Mouse (Mus musculus): ENCODE measurements around the gene Camta1. TPM values are rescaled to one million over a fixed set of nuclear protein-coding genes. Genes with fewer than 3 reads are reported as not detected.

Gene Camta1
- polyA plus RNA-seq, 1 experiment from 2014 or later = 78.7 TPM

DNA sequence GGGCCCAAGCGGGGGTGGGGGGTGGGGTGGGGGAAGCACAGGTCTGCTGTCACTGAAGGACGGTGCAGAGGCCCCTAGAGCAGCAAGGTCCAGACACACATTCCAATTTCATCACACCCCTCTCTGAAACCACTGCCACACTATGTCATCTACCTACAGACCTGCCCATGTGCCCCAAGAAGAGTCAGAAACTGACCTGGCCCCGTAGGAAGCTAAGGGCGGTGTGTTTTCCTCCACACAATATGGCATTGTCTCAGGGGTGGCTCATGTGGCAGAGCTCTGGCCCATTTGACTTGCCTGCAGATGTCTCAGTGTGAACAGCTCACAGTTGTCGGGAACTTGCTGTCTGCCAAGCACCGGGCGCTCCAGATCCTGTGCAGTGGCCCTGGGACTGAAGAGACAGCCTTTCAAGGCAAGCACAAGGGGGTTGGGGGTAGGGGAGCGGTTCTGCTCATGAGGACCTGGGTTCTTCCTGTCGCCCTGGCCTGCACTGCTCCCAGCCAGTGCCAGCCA lies 989.5 kb downstream of the Camta1 start:
- Histone ChIP-seq H3K27me3 (no peaks in the 10 kb centered on the region), H3K27ac (peak overlapping the region; percentile 83), H3K4me2 (no peak overlapping the region), H3K36me3 (peaks cover 11% of the 10 kb centered on the region; the same call in 1 of the 2 replicates), H3K4me1 (peaks cover 38% of the 10 kb centered on the region), H3K9me3 (no peaks in the 10 kb centered on the region), H3K4me3 (no peak overlapping the region), H3K9ac (no peak overlapping the region)
- peak; percentile 20; the same call in 1 of the 2 replicates for ATAC-seq (ENCODE audit: borderline replicate concordance, extremely low read depth, low FRiP score, low TSS enrichment)
- WGBS = 35% methylated on average over 8 of the region's 9 CpGs

DNA sequence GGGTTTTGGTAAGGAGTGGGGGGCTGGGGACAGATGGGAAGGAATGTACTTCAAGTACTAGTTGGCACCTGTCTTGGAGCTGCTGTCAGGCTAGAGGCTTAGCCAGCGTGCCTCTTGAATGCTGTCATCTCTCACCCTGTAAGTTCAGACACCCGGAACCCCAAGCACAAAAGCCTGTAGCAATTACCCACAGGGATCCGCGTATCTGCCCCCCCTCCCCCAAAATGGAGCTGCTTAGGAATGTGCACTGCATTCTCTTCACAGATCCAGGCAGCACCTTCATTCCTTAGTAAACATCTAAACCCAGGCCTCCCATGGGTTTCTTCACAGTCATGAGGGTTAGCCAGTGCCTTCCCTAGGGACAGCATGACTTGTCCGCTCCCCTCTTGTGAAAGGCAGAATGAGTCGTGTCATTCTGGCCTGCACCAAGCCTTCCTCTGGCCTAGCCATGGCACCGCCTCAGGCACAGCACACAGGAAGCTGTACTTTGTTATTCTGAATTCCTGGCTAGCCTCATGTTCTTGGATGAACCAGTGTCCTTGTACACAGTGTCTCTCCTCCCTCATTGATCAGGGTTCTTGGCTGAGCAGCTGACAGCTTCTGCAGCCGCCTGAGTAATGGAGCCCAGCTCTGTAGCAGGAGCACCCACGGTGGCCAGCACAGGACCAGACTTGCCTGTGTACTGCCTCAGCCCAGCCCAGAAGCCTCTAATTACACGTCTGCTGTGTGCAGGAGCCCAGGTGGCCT lies 990.1 kb downstream of the Camta1 start:
- WGBS = 20% methylated on average over 10 of the region's 10 CpGs
- ATAC-seq (ENCODE audit: borderline replicate concordance, extremely low read depth, low FRiP score, low TSS enrichment) = peak; percentile 64
- H3K4me1 ChIP-seq = peaks cover 38% of the 10 kb centered on the region
- H3K36me3 ChIP-seq = peaks cover 17% of the 10 kb centered on the region
- H3K27me3 ChIP-seq = no peaks in the 10 kb centered on the region
- H3K27ac ChIP-seq = peak overlapping the region; percentile 83
- H3K9ac ChIP-seq = no peak overlapping the region
- H3K4me2 ChIP-seq = no peak overlapping the region
- no peak overlapping the region for H3K4me3 ChIP-seq
- no peaks in the 10 kb centered on the region for H3K9me3 ChIP-seq

DNA sequence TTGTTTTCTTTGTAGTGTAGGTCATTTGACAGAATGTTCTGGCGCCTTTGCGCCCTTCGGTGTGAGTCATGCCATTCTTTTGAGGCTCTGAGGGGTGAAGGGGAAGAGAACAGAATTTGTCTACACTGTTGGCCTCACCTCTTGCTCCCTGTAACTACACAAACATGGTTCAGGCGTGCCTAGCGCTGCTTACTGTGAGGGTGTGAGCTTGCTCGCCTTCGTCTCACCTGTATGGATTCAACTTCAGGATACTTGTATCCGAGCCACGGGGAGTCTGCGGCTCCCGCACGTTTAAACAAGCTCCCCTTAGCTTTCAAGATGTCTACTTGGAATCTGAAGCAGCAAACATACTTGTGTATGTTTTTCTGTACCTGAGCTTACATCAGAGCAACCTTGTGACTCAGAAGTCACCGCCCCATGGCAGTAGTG lies 990.7 kb downstream of the Camta1 start:
- Histone ChIP-seq H3K27me3 (no peaks in the 10 kb centered on the region), H3K4me2 (no peak overlapping the region), H3K27ac (peak overlapping the region; percentile 83), H3K9me3 (no peaks in the 10 kb centered on the region), H3K36me3 (peaks cover 23% of the 10 kb centered on the region), H3K4me3 (no peak overlapping the region), H3K9ac (no peak overlapping the region), H3K4me1 (peaks cover 38% of the 10 kb centered on the region)
- 63% methylated on average over 13 of the region's 13 CpGs for WGBS
- peak; percentile 41; the same call in 1 of the 2 replicates for ATAC-seq (ENCODE audit: borderline replicate concordance, extremely low read depth, low FRiP score, low TSS enrichment)

GRCm38 (mm10) chr4:150869276-150870197 lies 992.1 kb downstream of the Camta1 start:
- Histone ChIP-seq H3K4me3 (no peak overlapping the region), H3K4me1 (peaks cover 42% of the 10 kb centered on the region), H3K4me2 (no peak overlapping the region), H3K27me3 (no peaks in the 10 kb centered on the region), H3K9me3 (no peaks in the 10 kb centered on the region), H3K27ac (peak overlapping the region; percentile 83; the same call in 1 of the 2 replicates), H3K9ac (no peak overlapping the region), H3K36me3 (peaks cover 34% of the 10 kb centered on the region)
- 40% methylated on average over 17 of the region's 17 CpGs for WGBS
- ATAC-seq (ENCODE audit: borderline replicate concordance, extremely low read depth, low FRiP score, low TSS enrichment) = no peak

- H3K36me3 ChIP-seq = peaks cover 34% of the 10 kb centered on the region
- H3K9me3 ChIP-seq = no peaks in the 10 kb centered on the region
- no peaks in the 10 kb centered on the region for H3K27me3 ChIP-seq
- H3K4me3 ChIP-seq = no peak overlapping the region
- no peak for ATAC-seq (ENCODE audit: borderline replicate concordance, extremely low read depth, low FRiP score, low TSS enrichment)
- no peak overlapping the region for H3K9ac ChIP-seq
- no peak overlapping the region for H3K4me2 ChIP-seq
- peaks cover 49% of the 10 kb centered on the region for H3K4me1 ChIP-seq
- WGBS = 73% methylated on average over 2 of the region's 2 CpGs
- no peak overlapping the region for H3K27ac ChIP-seq
Measured at GRCm38 (mm10) chr4:150868859-150869258, 992.8 kb downstream of the Camta1 start.

- Histone ChIP-seq H3K9me3 (no peaks in the 10 kb centered on the region), H3K36me3 (peaks cover 34% of the 10 kb centered on the region), H3K27me3 (no peaks in the 10 kb centered on the region), H3K27ac (no peak overlapping the region), H3K4me1 (peaks cover 53% of the 10 kb centered on the region), H3K4me2 (no peak overlapping the region), H3K9ac (no peak overlapping the region), H3K4me3 (no peak overlapping the region)
- no peak for ATAC-seq (ENCODE audit: borderline replicate concordance, extremely low read depth, low FRiP score, low TSS enrichment)
- 61% methylated on average over 6 of the region's 6 CpGs for WGBS
Measured at GRCm38 (mm10) chr4:150868161-150868560, 993.5 kb downstream of the Camta1 start.

Other genes with a start within 250 kb of the Camta1 start
- 58.9 and 64.4 TPM in 2 replicates for gene Dnajc11, start 71.8 kb upstream of the Camta1 start, polyA plus RNA-seq (2015; fragmentation: Nextera tagmentation; extraction: Ambion mirVana)
- gene Thap3, start 127.1 kb upstream of the Camta1 start, polyA plus RNA-seq (2015; fragmentation: Nextera tagmentation; extraction: Ambion mirVana) = 40.7 and 41.1 TPM in 2 replicates
- 28.5 and 29.7 TPM in 2 replicates for gene Phf13, start 134.4 kb upstream of the Camta1 start, polyA plus RNA-seq (2015; fragmentation: Nextera tagmentation; extraction: Ambion mirVana)
- 15.3 and 16.1 TPM in 2 replicates for gene Klhl21, start 146.9 kb upstream of the Camta1 start, polyA plus RNA-seq (2015; fragmentation: Nextera tagmentation; extraction: Ambion mirVana)
- gene Zbtb48, start 165.8 kb upstream of the Camta1 start, polyA plus RNA-seq (2015; fragmentation: Nextera tagmentation; extraction: Ambion mirVana) = 19.0 and 21.2 TPM in 2 replicates
- gene Tas1r1, start 176.7 kb upstream of the Camta1 start, polyA plus RNA-seq (2015; fragmentation: Nextera tagmentation; extraction: Ambion mirVana) = 0.40 and 0.42 TPM in 2 replicates
- gene Nol9, start 177.4 kb upstream of the Camta1 start, polyA plus RNA-seq (2015; fragmentation: Nextera tagmentation; extraction: Ambion mirVana) = 29.4 and 31.1 TPM in 2 replicates
- 18.9 and 22.3 TPM in 2 replicates for gene Plekhg5, start 210.6 kb upstream of the Camta1 start, polyA plus RNA-seq (2015; fragmentation: Nextera tagmentation; extraction: Ambion mirVana)

Measured in lung, embryonic 15.5 days (tissue).